Mouse (Mus musculus): Measurements from ENCODE around the gene Atp8a2. TPM values are rescaled to one million over a fixed set of nuclear protein-coding genes. Genes with fewer than 3 reads are reported as not detected.

Gene Atp8a2
- total RNA-seq, 1 experiment: 0.62 TPM

DNA sequence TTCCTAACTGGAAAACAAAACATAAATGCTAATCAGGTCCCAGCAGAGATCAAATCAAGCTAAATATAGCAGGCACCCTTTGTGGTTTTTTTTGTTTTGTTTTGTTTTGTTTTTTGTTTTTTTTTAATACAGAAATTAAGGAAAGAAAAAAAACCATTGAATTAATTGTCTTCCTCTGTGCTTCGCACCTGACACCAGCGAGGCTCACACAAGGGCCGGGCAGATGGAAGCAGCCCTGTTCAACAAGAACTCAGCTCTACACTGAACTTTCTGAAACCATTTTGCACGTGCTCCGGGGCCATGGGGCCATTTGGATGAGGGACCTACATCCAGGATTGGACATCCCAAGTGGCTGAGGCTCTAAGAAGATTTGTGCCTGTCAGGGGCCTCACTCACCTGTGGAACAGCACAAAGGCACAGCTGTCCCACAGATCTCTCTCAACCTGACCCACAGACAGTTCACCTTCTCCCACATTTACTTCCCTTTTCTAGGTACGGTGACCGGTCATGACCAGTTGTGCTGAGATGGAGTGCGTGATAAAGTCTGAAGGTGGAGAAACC, 459.2 kb downstream of the Atp8a2 start:
- no peak overlapping the region for H3K9ac ChIP-seq (ENCODE audit: insufficient read depth, low read depth, low read length, poor library complexity, severe bottlenecking)
- no peak overlapping the region for H3K4me3 ChIP-seq (ENCODE audit: insufficient read depth in 1 of 2, low read depth in 1 of 2, low read length in 2 of 2, poor library complexity in 1 of 2, severe bottlenecking in 1 of 2)
- H3K27ac ChIP-seq (ENCODE audit: insufficient read depth, low read depth, low read length, poor library complexity, severe bottlenecking): no peak overlapping the region
- H3K36me3 ChIP-seq (ENCODE audit: control insufficient read depth, insufficient read depth, low read length, poor library complexity, severe bottlenecking): no peaks in the 10 kb centered on the region
- TF ChIP-seq ZC3H11A (IDR thresholded peaks at IDR 0.05; ENCODE audit: borderline replicate concordance, low read depth, low read length) (no peak), MAFK (IDR thresholded peaks at IDR 0.05; ENCODE audit: insufficient read depth, low read depth, low read length) (no peak)
- in situ Hi-C loops (cut with MboI; ENCODE audit: low sequenced_read_pairs in 2 of 2, unreplicated experiment in 2 of 2): no loop called here
- H3K9me3 ChIP-seq (ENCODE audit: control insufficient read depth, insufficient read depth, low read depth, low read length): no peaks in the 10 kb centered on the region
- peaks cover 2 to 6% of the 10 kb centered on the region in 2 experiments; a peak in 2 of 4 replicates for H3K4me1 ChIP-seq (ENCODE audit: control insufficient read depth in 2 of 2, insufficient read depth in 2 of 2, low read length in 2 of 2, poor library complexity in 1 of 2)
- DNase-seq (ENCODE audit: low read depth, low spot score): no peak

DNA sequence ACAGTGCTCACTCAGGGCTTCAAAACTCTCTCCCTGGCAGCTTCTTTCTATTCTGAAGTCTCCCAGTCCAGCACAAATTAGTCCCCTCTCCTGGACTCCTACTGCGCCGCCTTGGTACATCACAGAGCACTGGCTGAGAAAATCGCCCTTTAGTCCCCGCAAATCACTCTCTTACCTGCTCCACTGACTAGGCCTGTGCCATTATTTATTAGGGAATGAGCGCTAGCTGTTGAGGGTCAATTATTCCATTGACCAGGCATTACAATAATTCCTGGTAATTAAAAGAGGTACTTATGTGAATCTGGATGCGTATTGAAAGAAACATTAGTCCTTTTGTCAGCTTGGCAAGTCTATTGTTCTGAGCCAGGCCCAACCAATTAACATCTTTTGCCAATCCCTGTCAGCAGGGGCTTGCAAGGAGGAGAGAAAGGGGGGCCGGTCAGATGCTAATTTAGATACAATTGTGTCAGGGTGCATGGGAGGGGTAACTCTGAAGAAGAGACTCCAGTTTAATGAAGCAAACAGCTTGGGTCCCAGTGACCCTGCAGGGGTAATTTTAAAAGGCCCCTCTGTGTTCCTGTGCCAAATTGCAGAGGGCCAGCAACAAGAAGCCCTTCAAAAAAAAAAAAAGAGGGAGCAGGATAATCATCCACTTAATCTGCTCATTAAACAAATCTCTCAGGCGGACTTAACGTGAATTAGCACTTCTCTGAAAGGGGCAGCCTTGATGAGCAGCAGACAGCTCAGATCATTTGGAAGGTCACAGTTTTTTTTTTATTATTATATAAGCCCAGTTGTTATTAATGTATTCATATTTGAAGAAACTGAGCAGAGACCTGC, 459.9 kb downstream of the Atp8a2 start:
- TF ChIP-seq ZNF384 (IDR thresholded peaks at IDR 0.05; ENCODE audit: low read depth, low read length) (peak; percentile 68; the same call in 1 of the 2 replicates), MAFK (IDR thresholded peaks at IDR 0.05; ENCODE audit: insufficient read depth, low read depth, low read length) (0 out of 2 replicates have a peak, but pooled peaks have one; percentile 17), CHD2 (IDR thresholded peaks at IDR 0.05; ENCODE audit: low read depth, low read length) (0 out of 2 replicates have a peak, but pooled peaks have one; percentile 44), HCFC1 (IDR thresholded peaks at IDR 0.05; ENCODE audit: borderline replicate concordance, insufficient read depth, low read length) (no peak), ZC3H11A (IDR thresholded peaks at IDR 0.05; ENCODE audit: borderline replicate concordance, low read depth, low read length) (no peak)
- H3K36me3 ChIP-seq (ENCODE audit: control insufficient read depth, insufficient read depth, low read length, poor library complexity, severe bottlenecking): no peaks in the 10 kb centered on the region
- no peak overlapping the region for H3K4me3 ChIP-seq (ENCODE audit: insufficient read depth in 1 of 2, low read depth in 1 of 2, low read length in 2 of 2, poor library complexity in 1 of 2, severe bottlenecking in 1 of 2)
- peaks cover 3 to 9% of the 10 kb centered on the region in 2 experiments; a peak in 2 of 4 replicates for H3K4me1 ChIP-seq (ENCODE audit: control insufficient read depth in 2 of 2, insufficient read depth in 2 of 2, low read length in 2 of 2, poor library complexity in 1 of 2)
- peak overlapping the region; percentile 36; the same call in 1 of the 2 replicates for H3K27ac ChIP-seq (ENCODE audit: insufficient read depth, low read depth, low read length, poor library complexity, severe bottlenecking)
- peak; percentile 37 for DNase-seq (ENCODE audit: low read depth, low spot score)
- H3K9ac ChIP-seq (ENCODE audit: insufficient read depth, low read depth, low read length, poor library complexity, severe bottlenecking): no peak overlapping the region
- no peaks in the 10 kb centered on the region for H3K9me3 ChIP-seq (ENCODE audit: control insufficient read depth, insufficient read depth, low read depth, low read length)
- in situ Hi-C loops (cut with MboI; ENCODE audit: low sequenced_read_pairs in 2 of 2, unreplicated experiment in 2 of 2): no loop called here

DNA sequence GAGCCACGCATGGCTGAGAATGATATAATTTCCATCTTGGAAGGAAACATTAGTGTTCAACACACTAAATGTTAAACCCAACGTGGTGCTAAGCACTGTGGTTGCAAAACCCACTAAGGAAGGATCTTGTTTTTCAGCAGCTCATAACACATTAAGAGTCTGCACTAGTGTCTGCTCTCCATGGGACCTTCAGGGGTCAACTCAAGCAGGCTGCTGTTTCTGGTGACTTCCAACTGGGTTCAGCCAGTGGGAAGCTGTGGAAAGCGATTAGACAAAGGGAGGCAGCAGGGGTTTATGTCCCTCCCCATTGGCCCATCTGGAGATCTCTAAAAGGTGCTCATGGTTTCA, 467.0 kb downstream of the Atp8a2 start:
- no peak for TF ChIP-seq CHD2 (IDR thresholded peaks at IDR 0.05; ENCODE audit: low read depth, low read length)
- no peak for TF ChIP-seq ZNF384 (IDR thresholded peaks at IDR 0.05; ENCODE audit: low read depth, low read length)
- in situ Hi-C loops (cut with MboI; ENCODE audit: low sequenced_read_pairs in 2 of 2, unreplicated experiment in 2 of 2): loop anchor here in 1 of 2 experiments (5.0 kb wide), 1 partner anchor 108 kb away; no protein-coding TSS in a partner anchor
- H3K9ac ChIP-seq (ENCODE audit: insufficient read depth, low read depth, low read length, poor library complexity, severe bottlenecking): no peak overlapping the region
- no peak for DNase-seq (ENCODE audit: low read depth, low spot score)
- H3K27ac ChIP-seq (ENCODE audit: insufficient read depth, low read depth, low read length, poor library complexity, severe bottlenecking): no peak overlapping the region
- H3K4me1 ChIP-seq (ENCODE audit: control insufficient read depth in 2 of 2, insufficient read depth in 2 of 2, low read length in 2 of 2, poor library complexity in 1 of 2): peaks cover 3 to 5% of the 10 kb centered on the region in 2 experiments; a peak in 2 of 4 replicates
- no peaks in the 10 kb centered on the region for H3K9me3 ChIP-seq (ENCODE audit: control insufficient read depth, insufficient read depth, low read depth, low read length)
- H3K36me3 ChIP-seq (ENCODE audit: control insufficient read depth, insufficient read depth, low read length, poor library complexity, severe bottlenecking): no peaks in the 10 kb centered on the region
- no peak overlapping the region for H3K4me3 ChIP-seq (ENCODE audit: insufficient read depth in 1 of 2, low read depth in 1 of 2, low read length in 2 of 2, poor library complexity in 1 of 2, severe bottlenecking in 1 of 2)

DNA sequence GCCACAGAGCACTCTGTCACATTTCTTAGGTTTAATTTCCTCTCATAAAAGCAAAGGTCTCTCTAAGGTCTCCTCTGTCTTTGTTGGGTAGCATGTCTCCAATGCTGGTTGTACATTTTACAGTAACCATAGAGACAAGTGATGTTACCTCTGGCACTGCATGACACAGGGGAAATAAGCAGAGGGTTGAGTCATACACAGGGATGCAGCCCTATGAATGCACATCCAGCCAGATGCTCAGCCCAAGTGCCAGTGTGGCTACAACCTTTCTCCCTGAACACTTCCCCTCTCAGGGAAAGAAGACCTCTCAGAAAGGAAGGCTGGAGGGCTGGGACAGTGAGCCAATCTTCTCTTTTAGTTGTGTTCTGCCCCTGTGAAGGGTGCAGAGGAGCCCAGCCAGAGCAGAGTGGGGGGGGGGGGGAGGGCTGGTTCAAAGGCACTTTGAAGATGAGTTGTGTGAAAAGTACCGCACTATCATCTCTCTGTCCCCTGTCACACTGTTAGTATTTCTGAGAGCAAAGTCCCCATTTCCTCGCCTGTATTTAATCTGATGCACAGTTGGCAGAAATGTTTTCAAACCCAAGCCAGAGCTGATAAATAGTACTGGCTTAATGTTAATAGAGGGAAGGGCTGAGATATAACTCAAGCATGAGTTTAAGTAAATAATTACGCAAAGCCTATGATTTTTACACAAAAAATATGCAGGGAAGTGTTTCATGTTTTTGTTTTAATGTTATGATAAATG, 467.5 kb downstream of the Atp8a2 start:
- in situ Hi-C loops (cut with MboI; ENCODE audit: low sequenced_read_pairs in 2 of 2, unreplicated experiment in 2 of 2): loop anchor here in 1 of 2 experiments (5.0 kb wide), 1 partner anchor 107 kb away; no protein-coding TSS in a partner anchor
- Histone ChIP-seq H3K4me1 (ENCODE audit: control insufficient read depth in 2 of 2, insufficient read depth in 2 of 2, low read length in 2 of 2, poor library complexity in 1 of 2) (peaks cover 3 to 5% of the 10 kb centered on the region in 2 experiments; a peak in 2 of 4 replicates), H3K27ac (ENCODE audit: insufficient read depth, low read depth, low read length, poor library complexity, severe bottlenecking) (no peak overlapping the region)

More for the DNA sequence above, 467.5 kb downstream of the Atp8a2 start:
- Histone ChIP-seq H3K4me3 (ENCODE audit: insufficient read depth in 1 of 2, low read depth in 1 of 2, low read length in 2 of 2, poor library complexity in 1 of 2, severe bottlenecking in 1 of 2) (no peak overlapping the region), H3K9me3 (ENCODE audit: control insufficient read depth, insufficient read depth, low read depth, low read length) (no peaks in the 10 kb centered on the region), H3K36me3 (ENCODE audit: control insufficient read depth, insufficient read depth, low read length, poor library complexity, severe bottlenecking) (no peaks in the 10 kb centered on the region), H3K9ac (ENCODE audit: insufficient read depth, low read depth, low read length, poor library complexity, severe bottlenecking) (no peak overlapping the region)
- TF ChIP-seq ZNF384 (IDR thresholded peaks at IDR 0.05; ENCODE audit: low read depth, low read length) (no peak), ZC3H11A (IDR thresholded peaks at IDR 0.05; ENCODE audit: borderline replicate concordance, low read depth, low read length) (no peak), MAFK (IDR thresholded peaks at IDR 0.05; ENCODE audit: insufficient read depth, low read depth, low read length) (no peak), HCFC1 (IDR thresholded peaks at IDR 0.05; ENCODE audit: borderline replicate concordance, insufficient read depth, low read length) (no peak), CHD2 (IDR thresholded peaks at IDR 0.05; ENCODE audit: low read depth, low read length) (no peak)
- no peak for DNase-seq (ENCODE audit: low read depth, low spot score)
